Mouse (Mus musculus) spleen, postnatal 10 days (tissue): Measurements from ENCODE around the gene Resf1.
"Not testable (repeated sequence)": the region's sequence is repeated elsewhere in the genome, so short reads cannot be mapped to it uniquely, and the experiment has no call there.

Experiments
- DNase-seq, 2 experiments: peaks; one replicate each; pipeline ENCODE4 v3.0.0; 2021 to 2022; ENCODE audit warnings: low spot score in 2 of 2

Gene Resf1

DNA sequence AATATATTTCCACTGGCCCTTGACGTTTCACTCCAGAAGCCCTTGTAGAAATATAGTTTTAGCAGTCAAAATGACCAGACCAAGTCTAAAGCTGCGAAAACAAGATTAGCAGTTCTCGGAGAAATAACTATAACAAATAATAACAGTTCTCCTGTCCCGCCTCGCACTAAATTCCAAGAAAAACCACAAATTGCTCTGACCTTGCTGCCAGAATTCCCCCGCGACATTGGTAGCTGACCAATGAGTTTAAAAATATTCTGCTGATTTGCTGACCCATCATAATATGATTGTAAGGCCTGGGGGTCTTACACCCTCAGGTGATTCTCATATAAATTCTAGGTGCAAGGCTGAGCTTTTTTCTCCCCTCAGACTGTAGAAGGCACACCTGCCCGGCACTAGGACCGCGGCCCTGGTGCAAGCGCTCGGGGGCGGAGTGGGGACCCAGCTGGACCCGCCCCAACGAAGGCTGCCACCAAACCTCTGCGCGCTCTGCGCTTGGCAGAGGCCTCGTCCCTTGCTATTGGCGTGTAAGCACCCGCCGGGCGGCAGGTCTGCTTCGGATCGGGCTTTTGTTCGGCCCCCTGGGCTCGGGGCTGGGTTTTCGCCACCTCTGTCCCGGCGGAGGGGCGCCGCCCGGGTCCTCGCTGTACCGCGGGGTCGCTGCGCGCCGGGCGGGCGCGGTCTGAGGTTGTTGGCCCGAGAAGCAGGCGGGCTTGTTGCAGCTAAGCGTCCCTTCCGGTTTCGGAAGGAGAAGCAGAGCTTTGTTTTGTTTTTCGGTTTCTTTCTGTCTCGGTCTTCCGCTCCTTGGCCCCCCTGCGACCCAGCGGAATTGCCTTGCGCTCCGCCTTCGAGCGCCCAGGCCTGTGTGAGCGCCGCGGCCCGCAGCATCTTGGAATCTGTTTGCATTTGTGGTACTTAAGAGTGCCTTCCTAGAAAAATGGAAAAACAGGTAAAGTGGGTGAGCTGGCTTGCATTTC lies at the start of gene Resf1:
Resf1 (plus strand) TSS at position 459 of the 977 bp plus-strand sequence.
- DNase-seq, result peak; percentile 88 to 91

DNA sequence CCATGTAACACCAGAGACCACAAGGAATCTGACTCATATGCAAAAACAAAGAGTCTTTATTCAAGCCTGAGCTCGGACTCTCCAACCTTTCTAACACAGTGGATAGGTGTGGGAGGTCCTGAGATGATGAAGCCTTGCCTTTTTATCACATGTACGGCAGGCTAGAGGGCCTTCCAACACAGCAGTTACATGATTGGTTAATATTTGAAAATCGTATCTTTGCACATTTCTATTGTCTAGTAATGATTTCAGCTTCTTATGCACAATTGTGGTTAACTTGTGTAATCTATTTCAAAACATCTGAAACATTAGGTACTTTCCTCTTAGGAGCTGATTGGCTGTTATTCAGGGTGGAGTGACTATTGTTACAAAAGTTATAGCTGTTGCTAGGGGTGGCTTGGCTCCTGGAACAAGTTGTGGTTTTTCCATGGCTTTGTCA lies 48.4 kb upstream of the Resf1 start:
- DNase-seq, result no peak

DNA sequence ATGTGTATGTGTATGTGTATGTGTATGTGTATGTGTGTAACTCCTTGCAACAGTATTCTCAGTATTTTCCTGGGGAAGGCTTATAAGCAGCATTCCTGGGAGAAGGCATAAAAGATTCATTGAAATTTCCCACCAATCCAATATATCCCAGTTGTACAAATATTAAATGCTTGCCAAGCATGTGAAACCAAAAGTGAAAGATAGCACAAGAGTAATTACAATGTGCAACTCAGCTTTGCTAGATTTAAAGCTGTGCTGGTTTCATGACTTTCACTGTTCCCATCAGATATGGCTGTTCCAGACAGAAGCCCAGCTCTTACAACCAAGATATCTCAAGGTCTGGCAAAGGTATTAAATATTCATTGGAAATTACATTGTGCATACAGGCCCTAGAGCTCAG lies 41.3 kb upstream of the Resf1 start:
- DNase-seq, result no peak

DNA sequence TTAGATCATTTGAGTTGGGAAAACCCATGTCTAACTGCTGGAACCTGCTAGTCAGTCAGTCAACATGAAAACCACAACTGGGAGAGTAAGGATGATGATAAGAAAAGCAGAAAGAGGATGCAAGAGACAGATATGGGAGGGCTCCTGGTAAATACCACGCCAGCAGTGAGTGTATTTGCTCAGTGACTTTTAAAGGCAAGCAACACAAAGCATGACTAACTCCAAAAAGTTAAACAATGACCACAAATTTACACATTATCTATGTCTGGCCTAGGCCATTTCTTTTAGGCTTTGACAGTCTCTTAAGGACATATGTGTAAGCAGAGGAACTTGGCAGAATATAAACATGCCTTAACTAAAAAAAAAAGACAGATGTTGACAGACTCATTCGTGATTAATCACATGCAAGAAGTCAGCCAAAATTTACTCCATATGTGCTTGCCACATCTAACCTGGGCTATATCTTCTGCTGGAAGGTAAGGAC lies 30.9 kb upstream of the Resf1 start:
- DNase-seq, result no peak

DNA sequence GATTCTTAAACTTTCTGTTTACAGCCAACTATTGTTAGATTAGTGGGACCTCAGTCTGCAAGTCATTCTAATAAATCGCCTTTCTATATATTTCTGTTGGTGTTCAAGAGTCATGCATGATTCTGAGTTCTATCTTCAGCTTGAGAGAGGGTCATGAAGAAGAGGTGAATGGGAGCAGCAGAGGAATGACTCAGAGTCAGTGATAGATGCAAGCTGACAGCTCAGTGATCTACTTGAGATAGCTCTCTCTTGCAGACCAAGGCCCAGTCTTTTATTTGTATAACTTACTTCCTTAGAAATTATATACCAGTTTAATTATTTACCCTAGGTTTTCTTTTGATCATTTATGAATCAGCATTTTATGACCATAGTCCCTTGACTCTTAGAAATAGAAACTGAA lies 30.3 kb upstream of the Resf1 start:
- DNase-seq, result no peak

DNA sequence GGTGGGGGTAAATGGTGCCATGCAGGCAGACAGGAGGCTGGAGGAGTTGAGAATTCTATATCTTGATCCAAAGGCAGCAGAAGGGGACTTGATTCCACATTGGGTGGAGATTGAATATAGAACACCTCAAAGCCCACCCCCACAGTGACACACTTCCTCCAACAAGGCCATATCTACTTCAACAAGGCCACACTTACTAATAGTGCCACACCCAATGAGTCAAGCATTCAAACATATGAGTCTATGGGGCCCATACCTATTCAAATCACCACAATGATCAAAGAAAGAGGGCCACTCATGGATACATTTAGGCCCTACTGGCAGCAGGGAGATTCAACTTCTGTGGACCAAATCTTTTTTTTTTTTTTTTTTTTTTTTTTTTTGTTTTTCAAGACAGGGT lies 28.7 kb upstream of the Resf1 start:
- DNase-seq, result no peak

DNA sequence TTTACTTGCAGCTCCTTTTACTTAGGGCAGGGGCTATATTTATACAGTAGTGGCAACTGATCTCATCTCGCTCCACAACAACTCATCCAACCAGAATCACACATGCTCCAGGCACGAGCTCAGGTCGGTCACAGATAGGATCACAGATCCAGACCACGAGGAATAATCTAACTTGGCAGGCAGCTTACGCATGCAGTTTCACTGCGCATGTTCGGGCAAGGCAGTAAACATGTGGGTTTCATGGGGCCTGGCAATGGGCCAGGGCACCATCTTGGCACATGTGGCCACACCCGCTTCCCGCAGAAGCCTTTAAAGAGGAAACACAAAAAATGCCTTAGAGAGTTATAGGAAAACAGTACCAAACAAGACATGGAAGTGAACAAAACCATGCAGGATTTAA lies 21.0 kb upstream of the Resf1 start:
- not testable (repeated sequence) for DNase-seq

DNA sequence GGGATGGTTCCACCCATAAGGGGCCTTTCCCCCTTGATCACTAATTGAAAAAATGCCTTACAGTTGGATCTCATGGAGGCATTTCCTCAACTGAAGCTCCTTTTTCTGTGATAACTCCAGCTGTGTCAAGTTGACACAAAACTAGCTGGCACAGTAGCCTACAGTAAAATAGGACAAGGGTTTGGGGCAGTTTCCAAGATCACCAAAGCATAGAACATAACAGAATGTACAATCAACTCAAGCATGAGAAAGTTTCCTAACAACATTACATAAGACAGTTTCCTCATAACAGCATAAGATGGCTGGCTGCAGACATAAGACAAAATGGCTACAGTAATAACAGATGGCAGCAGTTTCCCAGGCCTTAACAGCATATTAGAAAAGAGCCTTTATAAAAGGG lies 6.0 kb upstream of the Resf1 start:
- DNase-seq, result not testable (repeated sequence)

DNA sequence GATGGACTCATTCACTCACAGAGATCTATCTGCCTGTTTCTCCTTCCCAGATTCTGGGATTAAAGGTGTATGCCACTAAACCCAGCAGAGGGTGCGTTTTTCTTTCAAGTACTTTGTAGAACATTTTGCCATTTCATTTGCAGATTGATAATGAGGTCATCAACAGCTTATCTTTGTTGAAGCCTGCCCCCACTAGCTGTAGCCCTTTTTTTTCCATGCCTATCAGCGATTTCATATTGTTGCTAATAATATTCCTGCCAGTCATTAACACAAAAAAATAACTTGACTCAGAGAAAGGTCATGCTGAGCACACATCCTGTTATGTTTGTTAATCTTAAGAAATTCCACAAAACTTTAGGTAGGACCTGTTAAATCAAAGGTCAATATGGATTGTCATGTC lies 2.1 kb upstream of the Resf1 start:
- DNase-seq, result no peak

DNA sequence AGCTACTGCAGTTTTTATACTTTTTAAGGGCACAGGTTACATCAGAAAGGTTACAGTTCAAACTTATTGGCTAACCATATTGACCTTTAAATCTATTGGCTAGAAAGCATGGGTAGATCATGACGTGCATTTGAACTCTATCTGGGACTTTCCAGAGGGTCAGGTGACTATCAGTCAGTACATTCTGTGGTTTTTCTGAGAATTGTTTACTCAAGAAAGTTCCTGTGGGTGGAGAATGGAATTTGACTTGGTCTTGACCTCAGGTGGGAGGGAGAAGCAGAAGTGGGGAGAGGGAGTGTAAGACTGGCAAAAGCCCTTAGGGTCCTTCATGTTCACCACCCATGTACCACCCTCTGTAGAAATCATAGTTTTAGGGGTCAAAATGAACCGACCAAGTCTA lies 1.4 kb upstream of the Resf1 start:
- DNase-seq, result no peak

DNA sequence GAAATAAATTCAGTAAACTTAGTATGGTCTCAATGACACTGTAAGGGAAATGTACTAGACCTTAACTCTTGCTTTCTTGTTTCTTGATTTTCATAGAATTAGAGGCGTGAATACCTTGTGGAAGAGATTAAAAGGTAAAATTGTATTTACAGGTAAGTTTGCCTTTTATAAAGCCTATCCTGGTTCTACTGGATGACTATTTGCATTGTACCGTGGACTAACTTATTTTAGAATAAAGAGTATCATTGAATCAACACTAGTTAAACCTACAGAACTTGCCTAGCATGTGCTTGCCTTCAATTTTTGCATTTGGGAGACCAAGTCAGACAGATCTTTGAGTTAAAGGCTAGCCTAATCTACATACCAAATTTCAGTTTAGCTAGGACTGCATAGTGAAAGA lies 1.0 kb downstream of the Resf1 start:
- DNase-seq, result no peak

DNA sequence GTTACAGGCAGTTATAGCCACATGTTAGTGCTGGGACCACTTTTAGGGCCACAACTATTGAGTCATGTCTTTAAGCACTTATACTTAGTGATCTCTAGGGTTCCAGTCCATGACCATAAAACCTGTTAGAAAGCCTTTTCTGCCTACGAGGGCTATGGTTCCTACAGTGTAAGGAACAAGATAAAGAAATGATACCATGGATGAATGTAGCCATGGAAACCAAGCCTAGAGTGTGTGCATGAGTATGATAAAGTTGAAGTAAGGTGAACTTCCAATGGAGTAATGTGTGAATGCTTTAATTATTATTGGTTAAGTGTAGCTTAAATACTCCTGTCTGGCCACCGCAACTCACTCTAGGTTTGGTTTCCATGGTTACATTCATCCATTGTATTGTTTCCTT lies 1.8 kb downstream of the Resf1 start:
- DNase-seq, result no peak

DNA sequence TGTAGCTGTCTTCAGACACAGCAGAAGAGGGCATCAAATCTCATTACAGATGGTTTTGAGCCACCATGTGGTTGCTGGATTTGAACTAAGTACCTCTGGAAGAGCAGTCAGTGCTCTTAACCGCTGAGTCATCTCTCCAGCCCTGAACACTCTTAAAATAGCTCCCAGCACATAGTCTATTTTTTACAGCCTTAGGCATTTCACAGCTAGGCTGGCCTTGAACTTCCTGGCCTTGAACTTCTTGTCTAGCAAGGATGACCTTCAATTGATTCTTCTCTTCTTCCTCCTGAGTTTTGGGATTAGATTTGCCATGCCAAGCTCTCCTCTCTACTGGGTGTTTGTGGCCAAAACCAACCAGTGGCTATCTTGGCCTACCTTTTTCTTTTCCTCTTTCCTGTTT lies 2.6 kb downstream of the Resf1 start:
- DNase-seq, result no peak

DNA sequence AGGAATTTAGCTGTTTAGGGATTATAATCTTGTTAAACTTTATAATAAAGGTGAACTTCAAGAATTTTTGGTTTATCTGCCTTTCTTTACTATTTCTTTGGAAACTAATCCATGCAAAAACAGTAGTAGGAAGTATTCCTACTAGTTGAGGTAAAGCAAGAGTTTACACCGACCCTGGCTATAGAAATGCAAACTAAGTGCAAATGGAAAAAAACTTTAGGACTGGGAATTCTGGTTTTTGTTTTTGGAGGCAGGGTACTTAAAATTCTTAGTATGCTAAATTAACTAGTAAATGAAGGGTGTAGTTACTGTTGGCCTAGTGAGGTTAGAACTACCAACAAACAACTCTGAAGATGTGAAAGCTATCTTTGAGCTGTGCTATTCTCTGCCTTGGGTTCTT lies 3.0 kb downstream of the Resf1 start:
- no peak for DNase-seq

DNA sequence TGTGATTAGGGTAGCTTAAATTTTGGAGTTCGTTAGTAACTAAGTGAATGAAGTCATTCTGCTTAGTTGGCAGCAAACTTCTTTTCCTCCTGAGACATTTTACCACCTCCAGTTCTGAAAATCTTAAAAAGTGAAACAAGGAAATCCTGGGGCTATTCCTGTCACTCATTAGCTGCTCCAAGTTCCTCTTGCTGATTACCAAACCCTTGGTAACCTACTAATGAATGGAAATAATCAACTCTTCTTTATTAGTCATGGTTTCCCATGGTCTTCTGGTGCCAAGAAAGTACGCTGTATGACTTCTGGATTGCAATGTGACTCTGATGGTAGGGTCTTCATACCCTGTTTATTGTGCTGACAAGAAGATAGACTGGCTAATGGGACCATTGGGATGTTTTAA lies 5.7 kb downstream of the Resf1 start:
- DNase-seq, result no peak

DNA sequence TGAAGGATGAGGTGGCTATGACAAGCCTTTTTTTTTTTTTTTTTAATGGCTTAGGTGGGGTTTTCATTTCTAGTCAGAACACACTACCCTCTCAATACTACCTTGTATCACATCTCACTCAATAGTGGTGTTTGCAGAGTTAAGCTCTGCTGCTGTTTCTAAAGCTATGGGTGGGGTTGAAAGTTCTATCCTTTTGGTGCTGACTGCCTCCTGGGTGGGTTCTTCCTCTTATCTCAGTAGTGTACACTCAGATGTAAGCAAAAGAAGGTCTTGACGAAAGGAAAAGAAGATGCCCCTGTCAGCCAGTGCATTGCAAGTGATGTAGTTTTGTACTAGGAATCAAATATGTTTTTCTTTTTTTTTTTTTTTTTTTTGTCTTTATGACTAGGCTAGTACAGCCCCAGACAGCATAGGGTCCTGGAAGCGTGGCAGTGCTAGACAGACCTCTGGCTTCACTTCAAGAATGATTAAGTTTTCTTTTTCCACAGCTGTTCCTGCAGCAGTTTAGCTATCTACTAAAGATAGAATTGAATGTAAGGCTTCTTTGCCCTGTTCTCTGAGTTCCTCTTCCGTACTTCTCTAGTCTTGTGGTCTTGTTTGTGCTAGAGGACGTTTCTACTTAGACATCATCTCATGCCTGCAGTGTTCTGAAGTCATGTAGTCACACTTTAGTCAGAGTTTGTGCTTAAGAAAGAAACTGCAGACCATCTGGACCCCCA lies 14.5 kb downstream of the Resf1 start:
- DNase-seq, result no peak

DNA sequence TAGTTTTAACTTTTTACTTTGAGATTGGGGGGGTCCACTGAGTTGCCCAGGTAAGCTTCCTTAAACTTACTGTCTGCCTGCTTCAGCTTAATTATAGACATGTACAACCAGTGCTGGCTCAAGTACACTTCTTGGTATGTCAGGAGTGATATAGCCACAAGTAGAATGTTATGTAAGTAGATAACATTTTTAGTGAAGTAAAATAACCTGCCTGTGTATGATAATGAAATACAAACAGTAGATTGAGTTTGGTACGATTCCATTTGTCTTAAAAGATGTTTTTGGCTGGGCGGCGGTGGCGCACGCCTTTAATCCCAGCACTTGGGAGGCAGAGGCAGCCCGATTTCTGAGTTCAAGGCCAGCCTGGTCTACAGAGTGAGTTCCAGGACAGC lies 15.0 kb downstream of the Resf1 start:
- DNase-seq, result no peak

DNA sequence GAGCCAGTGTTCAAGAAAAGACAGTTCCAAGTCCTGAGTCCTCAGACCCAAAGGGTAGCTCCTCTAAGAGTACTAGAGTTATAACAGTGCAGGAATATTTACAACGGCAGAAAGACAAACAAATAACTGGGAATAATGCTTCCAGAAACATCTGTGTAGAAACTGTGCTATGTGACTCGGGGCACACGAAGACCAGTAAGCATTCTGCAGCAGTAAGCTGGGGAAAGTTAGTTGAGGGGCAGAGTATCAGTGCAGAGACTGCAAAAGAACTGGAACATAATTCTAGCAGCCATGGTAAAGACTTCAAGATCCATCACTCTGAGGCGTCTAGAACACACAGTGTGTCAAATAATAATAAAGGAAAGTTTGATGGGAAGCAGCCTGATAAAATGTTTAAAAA lies 19.9 kb downstream of the Resf1 start:
- no peak for DNase-seq

DNA sequence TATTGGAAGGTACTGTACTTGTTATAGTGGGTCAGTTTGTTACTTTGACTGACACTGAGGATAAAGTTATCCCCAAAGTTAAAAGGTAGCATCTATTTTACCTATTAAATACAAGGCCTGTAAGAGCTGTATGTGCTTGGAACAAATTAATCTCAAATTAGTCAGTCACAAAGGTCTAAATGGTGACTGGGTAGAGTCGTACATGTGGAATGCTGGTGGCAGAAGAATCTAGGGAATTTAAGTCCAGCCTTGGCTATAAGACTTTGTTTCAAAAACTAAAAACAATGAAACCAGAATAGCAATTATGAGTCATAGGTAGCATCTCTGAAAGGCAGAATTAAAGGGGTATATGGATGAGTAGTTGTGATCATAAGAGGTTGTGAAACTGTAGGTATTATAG lies 21.1 kb downstream of the Resf1 start:
- no peak for DNase-seq

DNA sequence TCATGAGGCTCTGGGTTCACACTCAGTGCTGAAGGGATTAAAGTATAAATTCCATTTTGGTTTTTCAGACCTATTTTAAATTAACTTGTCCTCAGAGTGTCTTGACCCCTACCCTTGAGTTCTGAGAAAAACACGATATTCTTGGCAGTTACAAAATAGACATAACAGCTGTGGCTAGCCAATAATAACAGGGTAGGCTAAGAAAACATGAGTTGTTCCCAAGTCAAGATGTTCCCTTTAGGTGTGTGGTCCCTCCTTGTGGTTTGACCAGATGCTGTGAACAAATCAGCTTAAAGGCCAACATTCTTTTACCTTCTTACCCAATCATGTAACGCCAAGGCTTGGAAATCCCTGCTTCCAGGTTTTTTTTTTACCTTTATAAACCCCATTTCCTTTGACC lies 23.8 kb downstream of the Resf1 start:
- DNase-seq, result no peak

DNA sequence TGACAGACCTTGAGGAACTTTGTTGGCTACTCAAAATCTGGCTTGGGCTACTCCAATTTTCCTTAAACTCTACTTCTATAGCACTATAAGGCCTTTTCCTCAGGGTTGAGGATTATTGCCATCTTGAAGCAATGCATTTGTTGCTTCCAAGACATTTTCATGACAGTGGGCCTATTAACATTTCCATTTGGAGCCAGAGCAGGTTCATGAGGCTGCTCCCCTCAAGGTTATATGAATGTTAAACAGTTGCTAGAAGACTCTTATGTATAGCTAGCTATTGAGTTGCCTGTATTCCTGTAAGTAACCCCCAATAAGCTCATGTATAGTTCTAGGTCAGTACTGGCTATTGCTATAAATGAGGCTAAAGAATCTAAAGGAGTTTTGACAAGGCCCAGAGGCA lies 28.8 kb downstream of the Resf1 start:
- DNase-seq, result no peak

DNA sequence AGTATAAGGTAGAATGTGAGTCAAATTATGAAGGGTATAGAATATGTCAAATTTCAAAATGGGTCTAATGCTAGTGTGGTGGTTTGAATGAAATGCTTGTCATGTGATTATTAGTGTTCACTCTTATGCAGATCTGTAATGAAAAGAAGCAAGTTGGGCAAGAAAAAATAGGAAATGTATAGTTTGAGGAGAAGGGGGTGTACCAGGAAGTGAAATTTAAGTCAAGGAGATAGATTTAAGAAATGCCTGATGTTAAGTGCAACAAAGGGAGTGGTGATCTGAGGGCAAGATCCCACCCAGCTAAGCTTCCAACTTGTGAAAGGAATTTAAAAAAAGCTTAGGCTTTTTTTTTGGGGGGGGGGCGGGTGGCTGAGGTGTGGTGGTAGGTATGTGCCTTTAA lies 29.4 kb downstream of the Resf1 start:
- DNase-seq, result no peak

DNA sequence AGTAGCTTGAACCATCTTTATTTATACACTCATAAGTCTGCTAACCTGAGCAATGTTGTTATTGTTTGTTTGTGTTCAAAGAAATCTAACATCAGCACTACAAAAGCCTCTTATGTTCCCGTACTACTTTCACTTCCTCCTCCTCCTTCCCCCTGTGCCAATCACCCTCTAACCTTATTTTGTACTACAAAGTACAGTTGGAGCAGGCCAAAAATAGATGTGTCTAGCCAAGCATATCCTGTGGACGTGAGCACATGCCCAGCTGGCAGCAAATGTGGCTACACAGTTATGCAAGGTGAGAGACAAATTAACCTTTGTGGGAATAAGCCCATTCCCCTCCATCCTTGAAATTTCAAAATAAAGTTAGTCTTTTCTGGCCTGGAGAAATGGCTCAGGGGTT lies 34.6 kb downstream of the Resf1 start:
- no peak for DNase-seq
